Mouse (Mus musculus): ENCODE measurements at regions not wholly inside any gene's neighbourhood (a gene's known extent, or its start where the extent isn't known, plus 50 kb on each side); places are given as distances from the start of the nearest gene placed in this dataset.

DNA sequence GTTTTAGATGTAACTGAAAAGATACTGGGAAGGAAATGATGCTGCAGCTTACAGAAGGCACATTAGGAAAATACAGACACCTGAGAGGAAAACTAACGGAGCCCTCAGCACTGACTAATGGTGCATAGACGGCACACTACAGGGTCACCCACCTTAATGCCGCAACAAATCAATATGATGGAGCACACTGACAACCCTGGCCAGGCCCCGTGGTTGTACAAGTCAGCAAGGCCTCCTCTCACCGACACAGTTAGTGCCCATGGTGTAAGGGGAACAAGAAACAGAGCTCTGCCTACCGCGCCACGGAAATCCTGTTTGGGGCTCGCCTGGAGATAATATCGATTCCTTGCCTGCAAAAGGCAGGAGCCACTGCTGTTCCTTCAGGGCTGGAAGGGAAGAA lies 273.9 kb downstream of the Prim2 start:
- 86% methylated on average over 10 of the region's 10 CpGs for WGBS
- no peak overlapping the region for H3K9ac ChIP-seq (replicated peaks; ENCODE audit: low read length, poor library complexity, severe bottlenecking)
- H3K4me3 ChIP-seq (ENCODE audit: low read depth, low read length), result no peak overlapping the region
- no peaks in the 10 kb centered on the region for H3K4me1 ChIP-seq (ENCODE audit: insufficient read depth, low read length)
- H3K27me3 ChIP-seq (ENCODE audit: insufficient read depth, low read length), result no peaks in the 10 kb centered on the region
- H3K4me2 ChIP-seq (ENCODE audit: low read depth, low read length, poor library complexity, severe bottlenecking), result no peak overlapping the region
- TF ChIP-seq CTCF (IDR thresholded peaks at IDR 0.05), result no peak
- ATAC-seq (ENCODE audit: low FRiP score) (no peak), DNase-seq (ENCODE audit: low spot score) (no peak)
- no peak overlapping the region for H3K27ac ChIP-seq (ENCODE audit: low read depth, low read length)
- no peaks in the 10 kb centered on the region for H3K36me3 ChIP-seq (ENCODE audit: insufficient read depth, low read length)
- H3K9me3 ChIP-seq (ENCODE audit: low read length), result no peaks in the 10 kb centered on the region

DNA sequence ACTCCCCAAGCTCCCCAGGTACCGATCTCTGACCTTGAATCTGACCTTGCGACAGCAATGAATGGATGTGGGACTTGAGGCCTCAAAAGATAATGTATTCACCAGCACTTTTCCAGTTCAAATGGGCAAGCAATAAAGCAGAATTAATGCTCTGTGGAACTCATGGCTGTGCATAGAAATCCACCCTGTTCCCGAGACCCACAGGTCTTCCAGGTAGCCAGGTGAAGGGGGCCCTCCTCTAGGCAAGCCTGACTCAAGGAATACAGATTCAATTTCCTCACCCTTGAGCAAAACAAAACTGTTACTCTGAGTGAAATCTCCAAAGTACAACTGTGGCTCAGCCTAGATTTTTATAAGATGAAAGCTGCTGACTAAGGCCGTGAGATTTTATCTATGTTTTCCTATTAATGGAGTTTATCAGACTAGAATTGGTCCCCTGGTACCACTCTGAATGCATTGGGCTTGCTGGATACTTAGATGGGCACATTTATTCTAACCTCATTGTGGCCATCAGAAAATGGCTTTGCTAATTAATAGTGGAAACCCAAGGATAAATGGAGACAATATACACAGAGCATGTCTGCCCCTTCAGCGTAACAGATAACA lies 274.5 kb downstream of the Prim2 start:
- Histone ChIP-seq H3K9me3 (ENCODE audit: low read length) (no peaks in the 10 kb centered on the region), H3K27me3 (ENCODE audit: insufficient read depth, low read length) (no peaks in the 10 kb centered on the region), H3K36me3 (ENCODE audit: insufficient read depth, low read length) (no peaks in the 10 kb centered on the region), H3K27ac (ENCODE audit: low read depth, low read length) (no peak overlapping the region), H3K4me1 (ENCODE audit: insufficient read depth, low read length) (no peaks in the 10 kb centered on the region), H3K4me3 (ENCODE audit: low read depth, low read length) (no peak overlapping the region), H3K9ac (replicated peaks; ENCODE audit: low read length, poor library complexity, severe bottlenecking) (no peak overlapping the region), H3K4me2 (ENCODE audit: low read depth, low read length, poor library complexity, severe bottlenecking) (no peak overlapping the region)
- DNase-seq (ENCODE audit: low spot score), result peak; percentile 7
- no peak for ATAC-seq (ENCODE audit: low FRiP score)
- WGBS, result 81% methylated on average over 5 of the region's 5 CpGs
- no peak for TF ChIP-seq CTCF (IDR thresholded peaks at IDR 0.05)

DNA sequence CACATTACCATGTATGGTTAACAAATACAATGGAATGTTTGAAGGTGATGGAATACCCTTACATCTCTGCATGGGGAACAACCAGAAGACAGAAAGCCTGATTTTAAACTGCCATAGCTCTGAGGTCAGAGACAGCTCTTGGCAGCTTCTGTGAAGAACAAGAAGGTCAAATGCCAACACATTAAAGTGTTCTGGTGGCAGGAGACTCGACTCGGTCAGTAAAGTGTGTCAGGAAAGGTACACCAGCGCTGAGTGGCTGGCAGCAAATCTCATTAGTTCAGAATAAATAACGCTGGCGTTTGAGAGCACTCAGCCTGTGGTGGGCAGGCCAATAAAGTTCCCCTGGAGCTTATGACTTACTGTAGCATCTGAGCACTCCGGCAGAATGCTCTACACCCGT lies 298.8 kb downstream of the Prim2 start:
- Histone ChIP-seq H3K27ac (ENCODE audit: low read depth, low read length) (no peak overlapping the region), H3K9ac (replicated peaks; ENCODE audit: low read length, poor library complexity, severe bottlenecking) (no peak overlapping the region), H3K36me3 (ENCODE audit: insufficient read depth, low read length) (no peaks in the 10 kb centered on the region), H3K4me3 (ENCODE audit: low read depth, low read length) (no peak overlapping the region), H3K4me1 (ENCODE audit: insufficient read depth, low read length) (no peaks in the 10 kb centered on the region), H3K4me2 (ENCODE audit: low read depth, low read length, poor library complexity, severe bottlenecking) (no peak overlapping the region), H3K9me3 (ENCODE audit: low read length) (no peaks in the 10 kb centered on the region), H3K27me3 (ENCODE audit: insufficient read depth, low read length) (no peaks in the 10 kb centered on the region)
- no peak for TF ChIP-seq CTCF (IDR thresholded peaks at IDR 0.05)
- DNase-seq (ENCODE audit: low spot score) (no peak), ATAC-seq (ENCODE audit: low FRiP score) (no peak)
- 77% methylated on average over 7 of the region's 7 CpGs for WGBS

DNA sequence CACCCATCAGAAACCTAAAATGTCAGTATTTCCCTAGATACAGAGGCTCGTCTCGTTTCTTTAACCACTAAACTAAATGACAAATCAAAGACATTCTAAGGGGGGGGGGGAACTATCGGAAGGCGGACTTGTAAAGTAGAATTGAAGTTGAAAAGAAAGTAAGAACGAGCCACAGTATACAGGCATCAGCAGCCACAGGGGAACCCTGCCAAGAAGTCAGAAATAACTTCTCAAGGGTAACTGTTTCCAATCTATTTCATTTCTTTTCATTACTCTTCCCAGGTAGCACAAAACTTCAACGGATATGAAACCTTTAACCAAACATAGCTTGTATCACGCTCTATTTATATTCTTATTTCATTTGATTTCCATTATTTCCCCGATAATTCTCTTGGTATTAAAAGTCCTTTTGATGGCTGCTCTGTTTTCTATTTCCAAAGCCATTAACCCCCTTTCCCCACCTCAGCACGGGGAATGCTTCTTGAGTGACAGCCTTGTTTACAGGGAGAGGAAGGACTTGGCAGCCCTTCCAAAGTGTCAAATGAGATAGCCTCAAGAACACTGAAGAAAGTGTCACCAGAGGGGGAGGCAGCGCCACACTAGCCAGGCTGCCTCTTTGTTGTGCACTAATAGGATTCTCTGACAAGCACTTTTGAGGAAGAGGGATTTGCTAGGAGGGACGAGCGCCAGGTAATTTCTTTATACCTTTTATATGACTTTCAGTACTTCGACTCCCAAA lies 306.7 kb downstream of the Prim2 start:
- no peak overlapping the region for H3K4me3 ChIP-seq (ENCODE audit: low read depth, low read length)
- H3K36me3 ChIP-seq (ENCODE audit: insufficient read depth, low read length), result no peaks in the 10 kb centered on the region
- peak; percentile 21; the same call in 1 of the 2 replicates for TF ChIP-seq CTCF (IDR thresholded peaks at IDR 0.05)
- H3K27ac ChIP-seq (ENCODE audit: low read depth, low read length), result no peak overlapping the region
- no peak overlapping the region for H3K9ac ChIP-seq (replicated peaks; ENCODE audit: low read length, poor library complexity, severe bottlenecking)
- no peaks in the 10 kb centered on the region; the same call in 1 of the 2 replicates for H3K4me1 ChIP-seq (ENCODE audit: insufficient read depth, low read length)
- no peak for ATAC-seq (ENCODE audit: low FRiP score)
- H3K4me2 ChIP-seq (ENCODE audit: low read depth, low read length, poor library complexity, severe bottlenecking), result no peak overlapping the region; the same call in 1 of the 2 replicates
- DNase-seq (ENCODE audit: low spot score), result peak; percentile 55
- no peaks in the 10 kb centered on the region for H3K9me3 ChIP-seq (ENCODE audit: low read length)
- H3K27me3 ChIP-seq (ENCODE audit: insufficient read depth, low read length), result no peaks in the 10 kb centered on the region
- 16% methylated on average over 13 of the region's 13 CpGs for WGBS

DNA sequence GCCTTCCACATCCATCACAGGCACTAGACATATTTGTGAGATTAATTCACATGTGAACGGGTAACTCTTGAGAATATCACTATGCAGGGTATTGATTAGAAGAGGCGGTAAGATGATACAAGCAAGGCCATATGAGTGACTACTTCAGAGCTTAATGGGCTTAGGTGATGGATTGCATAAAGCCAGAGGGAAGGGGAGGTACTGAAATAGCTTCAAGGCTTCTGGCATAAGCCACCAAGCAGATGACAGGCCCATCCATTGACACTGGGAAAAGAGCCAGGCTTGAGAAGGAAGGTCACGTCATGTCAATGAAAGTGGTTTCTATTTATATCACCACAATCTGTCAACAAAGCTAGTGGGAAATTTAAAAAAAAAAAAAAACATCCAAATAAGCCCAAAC lies 335.5 kb downstream of the Prim2 start:
- Histone ChIP-seq H3K9ac (replicated peaks; ENCODE audit: low read length, poor library complexity, severe bottlenecking) (no peak overlapping the region), H3K27ac (ENCODE audit: low read depth, low read length) (no peak overlapping the region), H3K36me3 (ENCODE audit: insufficient read depth, low read length) (no peaks in the 10 kb centered on the region), H3K4me1 (ENCODE audit: insufficient read depth, low read length) (no peaks in the 10 kb centered on the region), H3K4me2 (ENCODE audit: low read depth, low read length, poor library complexity, severe bottlenecking) (no peak overlapping the region), H3K4me3 (ENCODE audit: low read depth, low read length) (no peak overlapping the region), H3K9me3 (ENCODE audit: low read length) (no peaks in the 10 kb centered on the region), H3K27me3 (ENCODE audit: insufficient read depth, low read length) (no peaks in the 10 kb centered on the region)
- WGBS, result 93% methylated on average over 3 of the region's 3 CpGs
- no peak for TF ChIP-seq CTCF (IDR thresholded peaks at IDR 0.05)
- peak; percentile 49 for DNase-seq (ENCODE audit: low spot score)
- no peak for ATAC-seq (ENCODE audit: low FRiP score)
